Mouse (Mus musculus) heart, embryonic 13.5 days (tissue): ENCODE results near the gene 4932438H23Rik. TPM values are rescaled to one million over a fixed set of nuclear protein-coding genes. Genes with fewer than 3 reads are reported as not detected.

Experiments used
- ATAC-seq: fragments of 200-750 bp; cut with Nextera tagmentation; 2 replicates; pipeline ENCODE4 v1.8.0; 2017; ENCODE audit warnings: moderate TSS enrichment; ENCODE audit not compliant: insufficient number of reproducible peaks, low FRiP score, low TSS enrichment; ENCODE audit errors: extremely low read depth
- H3K27ac ChIP-seq: fragments of 300-500 bp; sonication (generic); replicated peaks from 2 replicates; pipeline ENCODE4 v1.5.1; 2015; ENCODE audit warnings: moderate library complexity, mild to moderate bottlenecking, inconsistent platforms
- H3K27me3 ChIP-seq: fragments of 300-500 bp; sonication (generic); replicated peaks from 2 replicates; pipeline ENCODE4 v1.6.1; 2015; ENCODE audit warnings: mild to moderate bottlenecking, inconsistent platforms
- H3K36me3 ChIP-seq: fragments of 300-500 bp; sonication (generic); 2 replicates; pipeline ENCODE4 v1.6.1; 2015; ENCODE audit warnings: mild to moderate bottlenecking, inconsistent platforms
- H3K4me1 ChIP-seq: fragments of 300-500 bp; sonication (generic); 2 replicates; pipeline ENCODE4 v1.6.1; 2015; ENCODE audit warnings: inconsistent platforms
- H3K4me2 ChIP-seq: fragments of 300-500 bp; sonication (generic); 2 replicates; pipeline ENCODE4 v1.6.1; 2015; ENCODE audit warnings: inconsistent platforms, mild to moderate bottlenecking, moderate library complexity
- H3K4me3 ChIP-seq: fragments of 300-500 bp; sonication (generic); 2 replicates; pipeline ENCODE4 v1.5.1; 2015; ENCODE audit warnings: moderate library complexity, mild to moderate bottlenecking, inconsistent platforms
- H3K9ac ChIP-seq: fragments of 300-500 bp; sonication (generic); 2 replicates; pipeline ENCODE4 v1.6.1; 2015; ENCODE audit warnings: inconsistent platforms, mild to moderate bottlenecking, moderate library complexity
- H3K9me3 ChIP-seq: fragments of 300-500 bp; sonication (generic); 2 replicates; pipeline ENCODE4 v1.6.1; 2016; ENCODE audit warnings: inconsistent platforms
- WGBS: fragments of 180-500 bp; shearing (Covaris S2); methylation state at CpG from one replicate; pipeline ENCODE4 v1.1.7; 2015; ENCODE audit warnings: mixed read lengths; 5-methylcytosine and 5-hydroxymethylcytosine counted together
- polyA plus RNA-seq: library from polyadenylated mRNA; unstranded; fragments of >200 nt; fragmentation: Nextera tagmentation; extraction: Ambion mirVana; gene quantifications from 2 replicates; pipeline ENCODE4 v1.2.1, GENCODE M21; 2015

4932438H23Rik gene
- polyA plus RNA-seq, 1 experiment from 2014 or later: not detected

GRCm38 (mm10) chr16:91099444-91100065 is 4.6 kb upstream of the 4932438H23Rik start:
- H3K4me2 ChIP-seq: no peak overlapping the region
- 76% methylated on average over 16 of the region's 16 CpGs for WGBS
- no peaks in the 10 kb centered on the region for H3K36me3 ChIP-seq
- no peaks in the 10 kb centered on the region for H3K4me1 ChIP-seq
- no peak overlapping the region for H3K27ac ChIP-seq
- H3K9me3 ChIP-seq: no peaks in the 10 kb centered on the region
- no peak overlapping the region for H3K4me3 ChIP-seq
- ATAC-seq: no peak
- H3K9ac ChIP-seq: no peak overlapping the region
- peaks cover 18% of the 10 kb centered on the region for H3K27me3 ChIP-seq

- H3K9ac ChIP-seq: no peak overlapping the region
- no peak overlapping the region for H3K27ac ChIP-seq
- H3K4me3 ChIP-seq: no peak overlapping the region
- WGBS: 90% methylated on average over 11 of the region's 11 CpGs
- H3K9me3 ChIP-seq: no peaks in the 10 kb centered on the region
- no peaks in the 10 kb centered on the region for H3K4me1 ChIP-seq
- no peaks in the 10 kb centered on the region for H3K36me3 ChIP-seq
- H3K27me3 ChIP-seq: peaks cover 8% of the 10 kb centered on the region
- H3K4me2 ChIP-seq: no peak overlapping the region
- no peak for ATAC-seq
Measured at GRCm38 (mm10) chr16:91097858-91098257, 2.9 kb upstream of the 4932438H23Rik start.

- no peak for ATAC-seq
- no peaks in the 10 kb centered on the region for H3K9me3 ChIP-seq
- no peaks in the 10 kb centered on the region for H3K36me3 ChIP-seq
- H3K27ac ChIP-seq: no peak overlapping the region
- H3K4me1 ChIP-seq: no peaks in the 10 kb centered on the region
- H3K4me3 ChIP-seq: no peak overlapping the region
- 83% methylated on average over 4 of the region's 4 CpGs for WGBS
- no peak overlapping the region for H3K9ac ChIP-seq
- H3K27me3 ChIP-seq: peaks cover 8% of the 10 kb centered on the region
- no peak overlapping the region for H3K4me2 ChIP-seq
Measured at GRCm38 (mm10) chr16:91096984-91097506, 2.1 kb upstream of the 4932438H23Rik start.

- Histone ChIP-seq H3K27me3 (peaks cover 8% of the 10 kb centered on the region), H3K4me2 (no peak overlapping the region), H3K9me3 (no peaks in the 10 kb centered on the region), H3K27ac (no peak overlapping the region), H3K4me3 (no peak overlapping the region), H3K4me1 (no peaks in the 10 kb centered on the region), H3K9ac (no peak overlapping the region), H3K36me3 (no peaks in the 10 kb centered on the region)
- WGBS: 78% methylated on average over 2 of the region's 2 CpGs
- ATAC-seq: no peak
Measured at GRCm38 (mm10) chr16:91096016-91096415, 1.1 kb upstream of the 4932438H23Rik start.

- Histone ChIP-seq H3K4me1 (no peaks in the 10 kb centered on the region), H3K4me2 (no peak overlapping the region), H3K27ac (no peak overlapping the region), H3K4me3 (no peak overlapping the region), H3K27me3 (peaks cover 30% of the 10 kb centered on the region), H3K9me3 (no peaks in the 10 kb centered on the region), H3K36me3 (no peaks in the 10 kb centered on the region), H3K9ac (no peak overlapping the region)
- 48% methylated on average over 4 of the region's 4 CpGs for WGBS
- no peak; the same call in 1 of the 2 replicates for ATAC-seq
Measured at GRCm38 (mm10) chr16:91086642-91087306, 8.1 kb downstream of the 4932438H23Rik start.

- peaks cover 30% of the 10 kb centered on the region for H3K27me3 ChIP-seq
- H3K4me3 ChIP-seq: no peak overlapping the region
- WGBS: 54% methylated on average over 17 of the region's 17 CpGs
- no peaks in the 10 kb centered on the region for H3K4me1 ChIP-seq
- H3K36me3 ChIP-seq: no peaks in the 10 kb centered on the region
- ATAC-seq: no peak
- no peak overlapping the region for H3K4me2 ChIP-seq
- no peak overlapping the region for H3K9ac ChIP-seq
- no peaks in the 10 kb centered on the region for H3K9me3 ChIP-seq
- H3K27ac ChIP-seq: no peak overlapping the region
Measured at GRCm38 (mm10) chr16:91085239-91085825, 9.6 kb downstream of the 4932438H23Rik start.

- Histone ChIP-seq H3K4me3 (no peak overlapping the region), H3K9me3 (no peaks in the 10 kb centered on the region), H3K27me3 (peaks cover 30% of the 10 kb centered on the region), H3K36me3 (no peaks in the 10 kb centered on the region), H3K27ac (no peak overlapping the region), H3K9ac (no peak overlapping the region), H3K4me2 (no peak overlapping the region), H3K4me1 (no peaks in the 10 kb centered on the region)
- no peak for ATAC-seq
- WGBS: 84% methylated on average over 21 of the region's 21 CpGs
Measured at GRCm38 (mm10) chr16:91084307-91085238, 10.3 kb downstream of the 4932438H23Rik start.

- 67% methylated on average over 4 of the region's 4 CpGs for WGBS
Measured at GRCm38 (mm10) chr16:91083002-91083646, 11.8 kb downstream of the 4932438H23Rik start.

GRCm38 (mm10) chr16:91081508-91081907 is 13.4 kb downstream of the 4932438H23Rik start:
- Histone ChIP-seq H3K9ac (no peak overlapping the region), H3K4me3 (no peak overlapping the region), H3K27ac (no peak overlapping the region), H3K9me3 (peaks cover 10% of the 10 kb centered on the region; the same call in 1 of the 2 replicates), H3K27me3 (peaks cover 24% of the 10 kb centered on the region), H3K36me3 (no peaks in the 10 kb centered on the region), H3K4me2 (no peak overlapping the region), H3K4me1 (no peaks in the 10 kb centered on the region)
- no peak for ATAC-seq
- WGBS: 22% methylated on average over 9 of the region's 12 CpGs

More at GRCm38 (mm10) chr16:91083002-91083646, 11.8 kb downstream of the 4932438H23Rik start:
- H3K4me1 ChIP-seq: no peaks in the 10 kb centered on the region
- H3K36me3 ChIP-seq: no peaks in the 10 kb centered on the region
- no peak overlapping the region for H3K4me2 ChIP-seq
- H3K27ac ChIP-seq: no peak overlapping the region
- H3K27me3 ChIP-seq: peaks cover 30% of the 10 kb centered on the region
- H3K4me3 ChIP-seq: no peak overlapping the region
- H3K9me3 ChIP-seq: peaks cover 7% of the 10 kb centered on the region; the same call in 1 of the 2 replicates
- ATAC-seq: no peak
- H3K9ac ChIP-seq: no peak overlapping the region

- no peak overlapping the region for H3K27ac ChIP-seq
- WGBS: 67% methylated on average over 5 of the region's 5 CpGs
- no peak overlapping the region for H3K4me3 ChIP-seq
- H3K9me3 ChIP-seq: peaks cover 10% of the 10 kb centered on the region; the same call in 1 of the 2 replicates
- H3K4me2 ChIP-seq: no peak overlapping the region
- no peaks in the 10 kb centered on the region for H3K4me1 ChIP-seq
- H3K9ac ChIP-seq: no peak overlapping the region
- ATAC-seq: no peak
- H3K36me3 ChIP-seq: no peaks in the 10 kb centered on the region
- H3K27me3 ChIP-seq: 0 out of 2 replicates have a peak, but pooled peaks cover 2% of the 10 kb centered on the region
Measured at GRCm38 (mm10) chr16:91076180-91076579, 18.7 kb downstream of the 4932438H23Rik start.
